Mouse (Mus musculus): ENCODE data around the gene Plxnb2.

DNA sequence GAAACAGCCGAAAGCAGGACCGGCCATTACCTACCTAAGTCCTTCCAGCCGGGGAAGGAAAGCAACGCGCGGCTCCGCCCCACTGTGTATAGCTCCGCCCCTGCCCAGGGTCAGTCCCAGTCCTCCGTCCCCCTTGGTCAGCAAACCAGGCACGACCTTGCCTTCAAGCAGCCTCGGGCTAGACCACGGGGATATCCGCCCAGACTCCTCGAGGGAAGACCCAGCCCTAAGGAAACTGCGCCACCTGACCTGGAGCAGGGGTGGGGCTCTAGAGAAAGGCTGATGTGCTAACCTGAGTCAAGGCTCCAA, 6.7 kb downstream of the Plxnb2 start:
- TF ChIP-seq GATA1 (IDR thresholded peaks at IDR 0.05; ENCODE audit: low read depth, low read length) (no peak), CTCF (IDR thresholded peaks at IDR 0.05 in 2 of 3, conservative IDR thresholded peaks at IDR 0.05 in 1 of 3; ENCODE audit: control insufficient read depth in 1 of 3, insufficient read depth in 1 of 3, low read depth in 2 of 3, low read length in 3 of 3, poor library complexity in 1 of 3, severe bottlenecking in 1 of 3) (no peak), JUND (IDR thresholded peaks at IDR 0.05; ENCODE audit: low read depth, low read length) (no peak), SMC3 (IDR thresholded peaks at IDR 0.05; ENCODE audit: low read depth, low read length) (no peak), POLR2A (IDR thresholded peaks at IDR 0.05; ENCODE audit: control insufficient read depth in 1 of 2, insufficient read depth in 1 of 2, low read depth in 1 of 2, low read length in 2 of 2, poor library complexity in 1 of 2) (no peak), ELF1 (IDR thresholded peaks at IDR 0.05; ENCODE audit: low read depth, low read length) (no peak), BHLHE40 (IDR thresholded peaks at IDR 0.05; ENCODE audit: borderline replicate concordance, low read depth, low read length) (no peak), MYB (IDR thresholded peaks at IDR 0.05; ENCODE audit: low read depth, low read length) (no peak), RCOR1 (IDR thresholded peaks at IDR 0.05; ENCODE audit: low read depth, low read length) (no peak), ZKSCAN1 (IDR thresholded peaks at IDR 0.05; ENCODE audit: low read depth, low read length) (no peak), ETS1 (IDR thresholded peaks at IDR 0.05; ENCODE audit: low read depth, low read length) (no peak), MYC (IDR thresholded peaks at IDR 0.05; ENCODE audit: low read depth, low read length) (no peak), GABPA (IDR thresholded peaks at IDR 0.05; ENCODE audit: low read depth, low read length) (no peak), EP300 (IDR thresholded peaks at IDR 0.05; ENCODE audit: low read depth in 1 of 2, low read length in 2 of 2) (no peak)

Data from MEL (cell line).